Mouse (Mus musculus) liver, embryonic 13.5 days (tissue): ENCODE measurements around the gene 2610507B11Rik. TPM values are rescaled to one million over a fixed set of nuclear protein-coding genes. Genes with fewer than 3 reads are reported as not detected.
A peak's percentile ranks its signal among the peaks of the same experiment; 100 is the strongest.

ENCODE experiments used
- ATAC-seq: fragments of 200-750 bp; cut with Nextera tagmentation; 2 replicates; pipeline ENCODE4 v1.8.0; 2017; ENCODE audit warnings: low read depth, mild to moderate bottlenecking, moderate number of reproducible peaks, moderate library complexity
- DNase-seq: peaks from one replicate; pipeline ENCODE4 v3.0.0; 2022
- H3K27ac ChIP-seq: fragments of 300-500 bp; sonication (generic); 2 replicates; pipeline ENCODE4 v1.5.1; 2015; ENCODE audit warnings: moderate library complexity, mild to moderate bottlenecking, inconsistent platforms
- H3K27me3 ChIP-seq: fragments of 300-500 bp; sonication (generic); 2 replicates; pipeline ENCODE4 v1.6.1; 2015; ENCODE audit warnings: mild to moderate bottlenecking, inconsistent platforms
- H3K36me3 ChIP-seq: fragments of 300-500 bp; sonication (generic); 2 replicates; pipeline ENCODE4 v1.6.1; 2015; ENCODE audit warnings: mild to moderate bottlenecking, inconsistent platforms
- H3K4me1 ChIP-seq: fragments of 300-500 bp; sonication (generic); replicated peaks from 2 replicates; pipeline ENCODE4 v1.6.1; 2015; ENCODE audit warnings: inconsistent platforms
- H3K4me2 ChIP-seq: fragments of 300-500 bp; sonication (generic); 2 replicates; pipeline ENCODE4 v1.6.1; 2015; ENCODE audit warnings: inconsistent platforms, mild to moderate bottlenecking, moderate library complexity
- H3K4me3 ChIP-seq: fragments of 300-500 bp; sonication (generic); replicated peaks from 2 replicates; pipeline ENCODE4 v1.5.1; 2015; ENCODE audit warnings: mild to moderate bottlenecking, inconsistent platforms
- H3K9ac ChIP-seq: fragments of 300-500 bp; sonication (generic); 2 replicates; pipeline ENCODE4 v1.6.1; 2015; ENCODE audit warnings: mild to moderate bottlenecking, inconsistent platforms
- H3K9me3 ChIP-seq: fragments of 300-500 bp; sonication (generic); replicated peaks from 2 replicates; pipeline ENCODE4 v1.6.1; 2016; ENCODE audit warnings: inconsistent platforms
- WGBS: fragments of 180-500 bp; shearing (Covaris S2); methylation state at CpG from one replicate; pipeline ENCODE4 v1.1.7; 2015; ENCODE audit not compliant: insufficient replicate concordance; 5-methylcytosine and 5-hydroxymethylcytosine counted together
- polyA plus RNA-seq: library from polyadenylated mRNA; unstranded; fragments of >200 nt; fragmentation: Nextera tagmentation; extraction: Ambion mirVana; gene quantifications from 2 replicates; pipeline ENCODE4 v1.2.1, GENCODE M21; 2015

Gene 2610507B11Rik
- polyA plus RNA-seq = 33.6 and 42.8 TPM in 2 replicates

DNA sequence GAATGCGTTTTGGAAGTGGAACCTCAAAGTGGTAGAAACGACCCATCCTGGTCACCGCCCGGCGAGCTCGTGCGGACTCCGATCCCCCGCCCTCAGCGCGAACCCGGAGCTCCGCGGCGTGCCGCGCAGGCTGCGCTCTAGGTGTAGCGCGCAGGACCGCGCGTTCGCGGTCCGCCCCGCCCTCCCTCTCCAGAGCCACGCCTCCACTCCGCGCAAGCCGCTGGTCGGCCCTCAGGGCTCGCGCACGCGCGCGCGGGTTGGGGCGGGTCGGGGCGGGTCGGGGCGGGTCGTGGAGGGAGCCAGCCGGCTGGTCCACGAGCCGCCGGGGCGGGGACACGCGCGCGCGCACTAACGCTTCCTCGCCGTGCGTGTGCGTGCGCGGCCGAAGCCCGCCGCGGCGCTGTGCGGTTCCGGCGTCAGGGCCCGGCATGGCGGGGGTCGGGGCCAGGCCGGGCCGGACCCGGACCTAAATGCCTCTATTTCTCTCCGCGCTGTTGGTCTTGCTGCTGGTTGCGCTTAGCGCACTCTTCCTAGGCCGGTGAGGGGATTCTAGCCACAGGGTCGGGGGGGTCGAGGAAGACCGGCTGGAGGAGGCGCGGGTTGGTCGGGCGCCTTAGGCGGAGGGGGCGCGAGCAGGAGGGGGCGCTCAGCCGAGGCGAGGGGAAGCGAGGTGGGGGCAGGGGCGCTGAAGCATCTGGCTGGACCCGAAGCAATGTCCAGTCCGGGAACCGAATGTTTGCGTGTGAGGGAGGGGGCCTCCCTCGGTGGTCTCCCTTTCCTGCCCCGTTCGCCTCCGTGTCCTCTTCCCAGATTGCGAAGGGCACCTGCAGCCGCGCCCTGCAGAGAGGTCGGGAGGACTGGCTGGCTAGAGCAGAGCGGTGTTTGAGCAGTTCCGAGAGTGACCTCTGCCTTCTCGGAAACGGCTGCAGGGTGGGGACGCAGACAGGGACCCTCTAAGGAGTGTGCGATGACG is at the start of gene 2610507B11Rik:
TSS of gene 2610507B11Rik (plus strand) at position 373 of the 973 bp plus-strand sequence.
- Histone ChIP-seq H3K9ac (peak within 1 kb of the TSS; percentile 93), H3K4me1 (peaks cover 25% of the 10 kb centered on the region), H3K4me3 (peak within 1 kb of the TSS; percentile 92), H3K27ac (peak within 1 kb of the TSS; percentile 84), H3K4me2 (peak within 1 kb of the TSS; percentile 97), H3K9me3 (no peaks in the 10 kb centered on the region), H3K36me3 (peaks cover 33% of the 10 kb centered on the region), H3K27me3 (no peaks in the 10 kb centered on the region)
- ATAC-seq (peak; percentile 98), DNase-seq (peak; percentile 89)
- under 1% methylated on average over 110 of the region's 115 CpGs for WGBS

DNA sequence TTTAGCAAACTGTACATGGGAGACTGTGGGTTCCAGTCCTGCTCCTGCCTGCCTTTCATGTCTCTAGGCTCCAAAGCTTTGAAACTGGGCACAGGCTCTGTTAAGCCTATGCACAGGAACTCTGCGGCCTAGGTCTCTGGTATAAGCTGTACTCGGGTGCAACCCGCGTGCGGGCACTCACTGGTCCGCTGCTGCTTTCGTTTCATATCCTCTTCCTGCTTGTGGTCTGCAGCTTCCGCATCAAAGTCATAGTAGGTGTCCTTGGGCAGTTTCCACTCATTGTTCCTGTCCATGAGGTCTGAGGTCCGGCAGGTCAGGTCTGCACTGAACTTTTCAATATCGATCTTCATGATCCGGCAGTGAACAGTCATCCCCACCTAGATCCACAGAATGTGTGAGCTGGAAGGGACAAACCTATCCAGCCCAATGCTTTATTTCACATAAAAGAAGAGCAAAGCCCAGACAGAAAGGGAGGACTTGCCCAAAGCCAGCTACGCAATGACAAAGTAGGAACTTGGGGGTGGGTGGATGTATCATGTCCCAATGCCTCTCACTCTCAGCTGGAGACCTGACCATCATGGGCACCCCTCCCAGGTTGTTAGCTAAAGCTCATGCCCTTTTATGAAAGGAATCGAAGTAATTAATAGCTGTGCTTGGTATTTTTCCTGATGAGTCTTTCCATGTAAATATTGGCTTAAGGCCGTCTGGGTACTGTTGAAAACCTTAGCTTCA is 48.3 kb upstream of the 2610507B11Rik start:
- Histone ChIP-seq H3K36me3 (peaks cover 98% of the 10 kb centered on the region), H3K9me3 (no peaks in the 10 kb centered on the region), H3K4me2 (no peak overlapping the region), H3K4me3 (no peak overlapping the region), H3K9ac (no peak overlapping the region), H3K27ac (no peak overlapping the region), H3K27me3 (no peaks in the 10 kb centered on the region), H3K4me1 (no peaks in the 10 kb centered on the region)
- DNase-seq (no peak), ATAC-seq (no peak)
- 65% methylated on average over 14 of the region's 14 CpGs for WGBS

DNA sequence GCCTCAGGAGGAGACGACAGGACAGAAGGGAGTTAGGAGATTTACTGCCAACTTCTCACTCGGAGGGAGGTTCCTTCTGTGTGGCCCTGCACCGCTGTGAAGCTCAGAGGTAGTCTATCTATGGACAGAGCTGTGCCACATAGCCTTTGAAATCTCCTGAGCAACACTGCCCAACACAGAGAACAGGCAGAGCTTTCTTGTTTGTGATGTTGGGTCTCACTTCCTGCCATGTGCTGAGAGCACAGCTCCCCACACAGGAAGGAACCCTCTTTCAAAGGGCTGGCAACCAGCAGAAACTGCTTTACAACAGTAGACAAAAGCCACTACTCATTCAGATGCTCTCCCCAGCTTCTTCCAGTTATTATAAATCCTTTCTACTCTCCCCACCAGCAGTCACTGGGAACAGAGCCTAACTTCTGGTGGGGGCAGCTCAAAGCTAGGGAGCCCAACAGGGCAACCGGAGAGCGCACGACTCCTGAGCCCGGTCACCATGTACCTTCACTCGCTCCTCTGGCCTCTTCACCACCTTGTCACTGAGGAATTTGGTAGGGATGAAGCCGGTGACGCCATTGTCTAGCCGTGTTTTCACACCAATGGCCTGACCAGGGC is 45.7 kb upstream of the 2610507B11Rik start:
- Histone ChIP-seq H3K9me3 (no peaks in the 10 kb centered on the region), H3K27ac (no peak overlapping the region), H3K9ac (no peak overlapping the region), H3K4me2 (no peak overlapping the region), H3K4me1 (no peaks in the 10 kb centered on the region), H3K36me3 (peaks cover 98% of the 10 kb centered on the region), H3K27me3 (no peaks in the 10 kb centered on the region), H3K4me3 (no peak overlapping the region)
- no peak for DNase-seq
- ATAC-seq = no peak
- WGBS = 85% methylated on average over 11 of the region's 11 CpGs

DNA sequence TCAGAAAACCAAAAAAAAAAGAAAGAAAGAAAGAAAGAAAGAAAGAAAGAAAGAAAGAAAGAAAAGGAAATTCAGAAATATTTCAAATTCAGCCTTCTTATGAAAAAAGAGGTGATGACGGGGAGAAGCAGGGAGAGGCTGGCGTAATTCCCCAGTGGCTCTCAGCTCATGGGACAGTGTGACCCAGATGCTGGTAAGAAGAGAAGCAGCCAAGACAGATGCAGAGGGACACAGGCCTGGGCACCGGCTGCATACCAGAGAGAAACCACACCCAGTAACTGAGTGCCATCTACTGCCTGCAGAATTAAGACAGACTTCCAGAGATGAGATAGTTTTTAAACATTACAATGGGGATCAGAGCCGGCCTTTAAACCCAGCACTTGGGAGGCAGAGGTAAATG is 38.0 kb upstream of the 2610507B11Rik start:
- 80% methylated on average over 4 of the region's 4 CpGs for WGBS
- no peak for ATAC-seq
- no peaks in the 10 kb centered on the region for H3K27me3 ChIP-seq
- H3K27ac ChIP-seq = no peak overlapping the region
- H3K4me1 ChIP-seq = no peaks in the 10 kb centered on the region
- H3K9me3 ChIP-seq = no peaks in the 10 kb centered on the region
- no peak overlapping the region for H3K9ac ChIP-seq
- no peak overlapping the region for H3K4me3 ChIP-seq
- no peak for DNase-seq
- peaks cover 98% of the 10 kb centered on the region for H3K36me3 ChIP-seq
- no peak overlapping the region for H3K4me2 ChIP-seq

DNA sequence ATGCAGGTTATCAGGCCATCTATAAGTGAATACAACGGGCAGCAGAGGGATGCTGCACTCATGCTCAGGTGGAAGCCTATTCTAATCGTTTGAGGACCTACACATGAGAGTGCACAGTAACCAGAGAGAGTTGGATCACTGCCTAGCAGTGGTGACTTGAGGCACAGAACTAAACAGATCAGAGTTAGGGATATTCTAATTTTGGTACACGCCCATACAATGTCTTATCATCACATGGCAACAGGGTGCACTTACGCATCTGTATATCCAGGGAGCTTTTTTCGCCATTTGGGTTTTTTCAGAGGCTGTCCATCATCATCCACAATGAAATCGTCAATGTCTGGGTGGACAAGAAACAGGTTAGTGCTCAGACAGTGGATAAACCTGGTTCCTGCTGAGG is 30.0 kb upstream of the 2610507B11Rik start:
- Histone ChIP-seq H3K4me2 (no peak overlapping the region), H3K27ac (no peak overlapping the region), H3K9ac (no peak overlapping the region), H3K9me3 (no peaks in the 10 kb centered on the region), H3K4me1 (peaks cover 7% of the 10 kb centered on the region), H3K4me3 (no peak overlapping the region), H3K27me3 (no peaks in the 10 kb centered on the region), H3K36me3 (peaks cover 84% of the 10 kb centered on the region)
- ATAC-seq (no peak), DNase-seq (no peak)
- 72% methylated on average over 6 of the region's 6 CpGs for WGBS

DNA sequence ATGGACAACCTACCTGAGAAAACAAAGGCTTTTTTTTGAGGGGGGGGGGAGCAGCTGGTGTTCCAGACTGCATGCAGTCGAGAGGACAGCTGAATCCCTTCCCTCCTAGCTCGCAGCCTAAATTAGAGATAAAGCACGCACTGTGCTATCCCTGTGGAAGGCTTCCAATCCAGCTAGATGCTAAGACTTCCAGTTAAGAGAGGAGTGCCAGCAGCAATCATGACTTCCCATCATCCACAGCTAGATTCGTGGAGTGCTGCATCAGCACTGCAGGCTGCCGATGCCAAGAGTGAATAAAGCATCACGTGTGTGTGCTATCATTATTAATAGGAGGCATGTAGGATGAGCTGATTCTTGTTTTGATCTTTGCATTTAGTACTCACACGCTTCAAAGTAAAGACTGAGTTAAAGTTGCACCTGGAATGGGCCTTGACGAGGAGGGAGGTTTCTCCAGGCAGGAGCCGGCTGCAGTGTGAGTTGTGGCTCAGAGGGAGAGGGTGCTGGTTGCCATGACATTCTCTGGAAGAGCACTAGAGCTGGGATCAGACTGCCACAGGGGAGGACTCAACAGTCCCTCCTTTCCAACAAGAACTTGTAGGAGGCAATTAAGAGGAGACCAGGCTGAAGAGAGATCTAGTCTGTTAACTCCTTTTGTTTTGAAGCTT is 21.2 kb upstream of the 2610507B11Rik start:
- Histone ChIP-seq H3K27me3 (no peaks in the 10 kb centered on the region), H3K36me3 (peaks cover 33% of the 10 kb centered on the region), H3K9me3 (no peaks in the 10 kb centered on the region), H3K9ac (no peak overlapping the region), H3K4me2 (no peak overlapping the region), H3K4me3 (no peak overlapping the region), H3K4me1 (peaks cover 30% of the 10 kb centered on the region), H3K27ac (no peak overlapping the region)
- ATAC-seq (no peak), DNase-seq (no peak)
- 85% methylated on average over 9 of the region's 9 CpGs for WGBS

DNA sequence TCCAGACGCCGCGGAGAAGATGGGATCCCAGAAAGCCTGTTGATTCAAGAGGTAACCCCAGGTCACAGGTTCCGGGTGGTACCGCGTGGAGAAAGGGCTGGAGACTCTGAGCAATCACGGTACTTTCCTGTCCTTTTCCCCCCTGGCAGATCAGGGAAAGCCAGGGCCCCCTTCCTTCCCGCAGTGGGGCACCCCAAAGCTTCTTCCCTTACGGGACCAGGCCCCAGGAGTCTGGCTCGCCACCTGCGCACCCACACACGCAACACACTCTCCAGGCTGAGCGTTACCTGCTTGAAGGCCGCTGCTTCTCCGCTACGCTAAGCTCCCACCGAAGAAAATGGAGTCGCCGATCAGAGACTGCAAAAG is 16.3 kb upstream of the 2610507B11Rik start:
- peaks cover 8% of the 10 kb centered on the region for H3K36me3 ChIP-seq
- DNase-seq (no peak), ATAC-seq (peak; percentile 24)
- H3K9me3 ChIP-seq = no peaks in the 10 kb centered on the region
- peak overlapping the region; percentile 88 for H3K4me3 ChIP-seq
- H3K27me3 ChIP-seq = no peaks in the 10 kb centered on the region
- under 1% methylated on average over 19 of the region's 19 CpGs for WGBS
- peak overlapping the region; percentile 90 for H3K9ac ChIP-seq
- peak overlapping the region; percentile 80 for H3K4me2 ChIP-seq
- H3K4me1 ChIP-seq = peaks cover 54% of the 10 kb centered on the region
- H3K27ac ChIP-seq = peak overlapping the region; percentile 95

DNA sequence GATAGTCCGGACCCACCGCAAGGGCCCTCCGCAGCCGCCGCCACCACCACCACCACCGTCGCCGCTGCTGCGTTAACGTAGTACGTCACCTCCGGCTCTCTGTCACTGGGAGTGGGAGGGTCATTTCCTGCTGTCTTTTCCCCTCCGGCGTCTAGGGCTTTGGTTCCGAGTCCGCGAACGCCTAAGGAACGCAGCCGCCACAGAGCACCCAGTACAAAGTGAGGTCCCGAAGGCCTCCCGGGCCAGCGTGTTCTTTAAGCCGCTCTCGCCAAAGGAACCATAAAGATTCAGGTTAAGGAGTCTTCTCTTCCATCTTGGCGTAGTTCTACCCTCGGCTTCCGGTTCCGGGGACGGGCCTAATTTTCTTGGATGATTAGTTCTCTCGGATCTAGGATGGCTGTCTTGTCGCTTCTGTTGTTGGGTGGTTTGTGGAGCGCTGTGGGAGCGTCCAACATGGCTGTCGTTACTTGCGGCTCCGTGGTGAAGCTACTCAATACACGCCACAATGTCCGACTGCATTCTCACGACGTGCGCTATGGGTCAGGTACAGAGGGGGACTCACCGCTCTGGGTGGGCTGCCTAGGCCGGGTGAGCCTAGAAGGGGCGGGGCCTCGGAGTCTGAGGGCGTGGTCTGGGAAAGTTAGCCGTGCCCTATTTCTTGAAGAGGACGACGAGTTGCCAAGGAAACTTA is 15.8 kb upstream of the 2610507B11Rik start, which contains the start of the genes Sdf2 and Supt6:
TSS of gene Sdf2 (plus strand) at position 120 of the 691 bp plus-strand sequence.
TSS of gene Supt6 (minus strand) at position 361 of the 691 bp plus-strand sequence.
- peak within 1 kb of the TSS; percentile 95 for H3K27ac ChIP-seq
- peaks cover 54% of the 10 kb centered on the region for H3K4me1 ChIP-seq
- H3K9me3 ChIP-seq = no peaks in the 10 kb centered on the region
- under 1% methylated on average over 50 of the region's 50 CpGs for WGBS
- peaks cover 3% of the 10 kb centered on the region for H3K36me3 ChIP-seq
- ATAC-seq (peak; percentile 91), DNase-seq (peak; percentile 85)
- H3K27me3 ChIP-seq = no peaks in the 10 kb centered on the region
- peak within 1 kb of the TSS; percentile 80 for H3K4me2 ChIP-seq
- peak within 1 kb of the TSS; percentile 88 for H3K4me3 ChIP-seq
- H3K9ac ChIP-seq = peak within 1 kb of the TSS; percentile 90

DNA sequence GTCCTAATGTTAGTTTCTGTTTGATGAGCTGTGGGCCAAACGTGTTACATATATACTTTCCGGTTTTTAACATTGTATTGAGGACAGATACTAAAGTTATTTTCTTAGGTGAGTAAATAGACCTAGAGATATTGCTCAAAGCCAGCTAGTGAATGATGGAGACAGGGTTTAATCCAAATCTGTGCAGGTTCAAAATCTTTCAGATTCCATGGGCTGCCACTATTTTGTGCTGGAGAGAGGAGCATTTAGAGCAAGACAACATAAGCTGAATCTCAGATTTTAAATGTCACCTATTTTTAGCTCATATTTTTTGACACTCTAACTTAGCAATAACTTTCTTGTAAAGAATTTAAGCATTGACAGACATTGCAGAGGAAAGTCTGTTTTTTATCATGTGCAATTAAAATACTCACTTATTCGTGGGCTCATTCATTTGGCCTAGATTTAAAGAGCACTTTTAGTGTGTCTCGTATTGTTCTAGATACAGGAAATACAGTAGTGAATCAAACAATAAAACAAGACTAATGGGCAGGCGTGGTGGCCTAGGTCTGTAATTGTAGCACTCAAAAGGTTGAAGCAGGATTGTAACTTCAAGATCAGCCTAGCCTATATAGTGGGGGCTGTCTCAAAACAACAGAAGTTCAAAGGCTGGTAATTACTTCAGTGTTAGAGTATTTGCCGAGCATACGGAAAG is 15.1 kb upstream of the 2610507B11Rik start:
- H3K27ac ChIP-seq = peak overlapping the region; percentile 95
- H3K9ac ChIP-seq = peak overlapping the region; percentile 90
- peak overlapping the region; percentile 88 for H3K4me3 ChIP-seq
- no peaks in the 10 kb centered on the region for H3K9me3 ChIP-seq
- 48% methylated on average over 7 of the region's 7 CpGs for WGBS
- H3K4me2 ChIP-seq = peak overlapping the region; percentile 80
- peaks cover 7% of the 10 kb centered on the region; the same call in 1 of the 2 replicates for H3K36me3 ChIP-seq
- peaks cover 54% of the 10 kb centered on the region for H3K4me1 ChIP-seq
- ATAC-seq (no peak), DNase-seq (no peak)
- H3K27me3 ChIP-seq = no peaks in the 10 kb centered on the region

DNA sequence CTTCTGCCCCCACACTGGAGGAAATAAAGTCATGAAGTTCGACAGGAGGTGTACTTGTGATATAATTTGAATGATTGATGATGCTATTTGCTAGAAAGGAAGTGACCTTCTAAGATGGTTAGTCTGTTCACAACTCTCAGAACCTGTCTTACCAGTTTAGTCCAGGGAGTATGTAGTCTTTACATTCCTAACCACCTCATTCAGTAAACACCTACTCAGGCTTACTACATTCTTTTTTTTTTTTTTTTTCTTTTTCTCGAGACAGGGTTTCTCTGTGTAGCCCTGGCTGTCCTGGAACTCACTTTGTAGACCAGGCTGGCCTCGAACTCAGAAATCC is 14.6 kb upstream of the 2610507B11Rik start:
- WGBS = 53% methylated on average over 3 of the region's 3 CpGs
- no peak overlapping the region for H3K27ac ChIP-seq
- no peak overlapping the region for H3K9ac ChIP-seq
- no peaks in the 10 kb centered on the region for H3K9me3 ChIP-seq
- DNase-seq = no peak
- H3K27me3 ChIP-seq = no peaks in the 10 kb centered on the region
- peaks cover 12% of the 10 kb centered on the region for H3K36me3 ChIP-seq
- peak overlapping the region; percentile 80 for H3K4me2 ChIP-seq
- H3K4me3 ChIP-seq = peak overlapping the region; percentile 88
- no peak for ATAC-seq
- peaks cover 50% of the 10 kb centered on the region for H3K4me1 ChIP-seq
